Mouse (Mus musculus): ENCODE measurements at regions not wholly inside any gene's neighbourhood (a gene's known extent, or its start where the extent isn't known, plus 50 kb on each side); places are given as distances from the start of the nearest gene placed in this dataset.

GRCm38 (mm10) chr11:111828455-111828854 lies 762.5 kb downstream of the Kcnj2 start:
- Histone ChIP-seq H3K4me2 (replicated peaks) (peak overlapping the region; percentile 23; the same call in 1 of the 2 replicates), H3K4me1 (peaks cover 25% of the 10 kb centered on the region), H3K9me3 (no peaks in the 10 kb centered on the region), H3K27ac (peak overlapping the region; percentile 81), H3K4me3 (no peak overlapping the region), H3K27me3 (no peaks in the 10 kb centered on the region), H3K9ac (no peak overlapping the region), H3K36me3 (no peaks in the 10 kb centered on the region)
- 16% methylated on average over 8 of the region's 8 CpGs for WGBS
- ATAC-seq (ENCODE audit: low FRiP score, low read depth): peak; percentile 82

DNA sequence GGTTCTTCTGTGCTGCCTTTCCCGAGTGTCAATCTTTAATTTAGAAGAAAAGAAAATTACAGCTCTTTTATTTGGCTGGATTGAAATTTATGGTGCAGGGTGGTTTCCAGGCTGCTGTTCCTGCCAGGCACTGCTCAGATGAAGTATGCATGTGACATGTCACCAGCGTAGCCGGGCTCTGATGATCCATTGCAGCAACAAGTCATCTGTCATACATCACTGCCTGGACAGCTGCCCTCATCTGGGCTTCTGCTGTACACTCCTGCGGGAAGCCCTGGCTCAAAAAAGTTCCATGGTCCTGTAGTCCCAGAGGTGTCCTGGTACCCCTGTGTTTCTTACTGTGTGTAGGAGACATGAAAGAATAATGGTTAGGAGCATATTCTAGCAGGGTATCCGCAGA lies 773.0 kb downstream of the Kcnj2 start:
- no peak for ATAC-seq (ENCODE audit: low FRiP score, low read depth)
- Histone ChIP-seq H3K4me2 (replicated peaks) (no peak overlapping the region), H3K27me3 (peaks cover 6% of the 10 kb centered on the region; the same call in 1 of the 2 replicates), H3K9me3 (no peaks in the 10 kb centered on the region), H3K36me3 (no peaks in the 10 kb centered on the region), H3K27ac (no peak overlapping the region), H3K4me1 (peaks cover 15% of the 10 kb centered on the region), H3K9ac (no peak overlapping the region), H3K4me3 (no peak overlapping the region)
- 43% methylated on average over 5 of the region's 5 CpGs for WGBS

GRCm38 (mm10) chr11:111843728-111844258 lies 777.8 kb downstream of the Kcnj2 start:
- no peak for ATAC-seq (ENCODE audit: low FRiP score, low read depth)
- H3K9me3 ChIP-seq: no peaks in the 10 kb centered on the region
- H3K4me1 ChIP-seq: peaks cover 19% of the 10 kb centered on the region
- no peaks in the 10 kb centered on the region for H3K36me3 ChIP-seq
- 28% methylated on average over 4 of the region's 4 CpGs for WGBS
- H3K9ac ChIP-seq: no peak overlapping the region
- H3K4me2 ChIP-seq (replicated peaks): no peak overlapping the region
- no peak overlapping the region for H3K27ac ChIP-seq
- no peak overlapping the region for H3K4me3 ChIP-seq
- H3K27me3 ChIP-seq: 0 out of 2 replicates have a peak, but pooled peaks cover 4% of the 10 kb centered on the region

DNA sequence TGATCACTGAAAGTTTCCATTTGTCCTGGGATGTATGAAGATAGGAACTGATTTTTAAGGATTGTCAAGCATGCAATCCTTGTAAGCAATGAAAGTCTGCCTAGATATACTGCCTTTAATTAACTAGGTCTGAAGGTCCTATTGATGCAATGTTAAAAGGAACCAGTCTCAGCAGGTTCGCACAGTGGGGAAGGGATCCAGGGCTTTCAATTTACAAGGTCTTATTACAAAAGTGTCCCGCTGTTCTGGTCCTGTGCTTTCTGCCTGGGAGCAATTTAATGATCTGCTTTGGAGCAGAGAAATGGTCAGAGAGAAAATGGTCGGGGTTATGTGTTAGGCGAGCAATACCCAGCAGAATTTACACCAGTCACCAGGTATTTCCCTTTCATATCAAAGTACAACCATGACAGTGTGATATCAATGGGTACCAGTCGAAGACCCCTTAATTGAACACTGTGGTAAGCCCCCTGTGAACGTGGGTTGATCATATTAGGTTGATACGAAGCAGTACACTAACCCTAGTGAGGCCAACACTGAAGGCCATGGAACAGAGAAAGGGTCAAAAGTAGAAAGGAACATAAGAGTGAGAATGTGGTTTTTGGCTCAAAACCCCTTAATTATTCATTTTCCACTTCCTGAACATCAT lies 778.5 kb downstream of the Kcnj2 start:
- H3K27ac ChIP-seq: no peak overlapping the region
- no peak for ATAC-seq (ENCODE audit: low FRiP score, low read depth)
- H3K4me2 ChIP-seq (replicated peaks): no peak overlapping the region
- no peak overlapping the region for H3K4me3 ChIP-seq
- H3K36me3 ChIP-seq: no peaks in the 10 kb centered on the region
- peaks cover 14% of the 10 kb centered on the region for H3K4me1 ChIP-seq
- WGBS: 10% methylated on average over 7 of the region's 7 CpGs
- no peaks in the 10 kb centered on the region for H3K9me3 ChIP-seq
- 0 out of 2 replicates have a peak, but pooled peaks cover 4% of the 10 kb centered on the region for H3K27me3 ChIP-seq
- no peak overlapping the region for H3K9ac ChIP-seq

GRCm38 (mm10) chr11:111857288-111857687 lies 791.3 kb downstream of the Kcnj2 start:
- Histone ChIP-seq H3K27me3 (no peaks in the 10 kb centered on the region), H3K9me3 (no peaks in the 10 kb centered on the region), H3K36me3 (no peaks in the 10 kb centered on the region), H3K4me1 (peaks cover 3% of the 10 kb centered on the region; the same call in 1 of the 2 replicates), H3K4me3 (no peak overlapping the region), H3K9ac (no peak overlapping the region), H3K27ac (0 out of 2 replicates have a peak overlapping the region, but pooled peaks have one; percentile 28), H3K4me2 (replicated peaks) (no peak overlapping the region)
- WGBS: 85% methylated on average over 2 of the region's 2 CpGs
- no peak for ATAC-seq (ENCODE audit: low FRiP score, low read depth)

- Histone ChIP-seq H3K9ac (no peak overlapping the region), H3K36me3 (no peaks in the 10 kb centered on the region), H3K9me3 (no peaks in the 10 kb centered on the region), H3K4me2 (replicated peaks) (no peak overlapping the region), H3K4me1 (peaks cover 3% of the 10 kb centered on the region; the same call in 1 of the 2 replicates), H3K27me3 (no peaks in the 10 kb centered on the region), H3K4me3 (no peak overlapping the region), H3K27ac (no peak overlapping the region)
- ATAC-seq (ENCODE audit: low FRiP score, low read depth): no peak
- WGBS: 48% methylated on average over 5 of the region's 5 CpGs
Measured at GRCm38 (mm10) chr11:111858111-111858510, 792.1 kb downstream of the Kcnj2 start.

GRCm38 (mm10) chr11:111865143-111865542 lies 799.2 kb downstream of the Kcnj2 start:
- H3K27me3 ChIP-seq: no peaks in the 10 kb centered on the region
- H3K36me3 ChIP-seq: no peaks in the 10 kb centered on the region
- no peaks in the 10 kb centered on the region for H3K9me3 ChIP-seq
- H3K4me3 ChIP-seq: no peak overlapping the region
- ATAC-seq (ENCODE audit: low FRiP score, low read depth): no peak
- H3K4me2 ChIP-seq (replicated peaks): no peak overlapping the region
- no peaks in the 10 kb centered on the region for H3K4me1 ChIP-seq
- H3K9ac ChIP-seq: no peak overlapping the region
- no peak overlapping the region for H3K27ac ChIP-seq
- WGBS: 55% methylated on average over 1 of the region's 1 CpGs

GRCm38 (mm10) chr11:111875406-111875805 lies 809.4 kb downstream of the Kcnj2 start:
- no peak for ATAC-seq (ENCODE audit: low FRiP score, low read depth)
- no peaks in the 10 kb centered on the region for H3K27me3 ChIP-seq
- no peak overlapping the region for H3K4me3 ChIP-seq
- no peaks in the 10 kb centered on the region for H3K36me3 ChIP-seq
- no peaks in the 10 kb centered on the region for H3K9me3 ChIP-seq
- no peak overlapping the region for H3K9ac ChIP-seq
- H3K27ac ChIP-seq: no peak overlapping the region
- no peaks in the 10 kb centered on the region for H3K4me1 ChIP-seq
- H3K4me2 ChIP-seq (replicated peaks): no peak overlapping the region
- WGBS: 92% methylated on average over 4 of the region's 4 CpGs

DNA sequence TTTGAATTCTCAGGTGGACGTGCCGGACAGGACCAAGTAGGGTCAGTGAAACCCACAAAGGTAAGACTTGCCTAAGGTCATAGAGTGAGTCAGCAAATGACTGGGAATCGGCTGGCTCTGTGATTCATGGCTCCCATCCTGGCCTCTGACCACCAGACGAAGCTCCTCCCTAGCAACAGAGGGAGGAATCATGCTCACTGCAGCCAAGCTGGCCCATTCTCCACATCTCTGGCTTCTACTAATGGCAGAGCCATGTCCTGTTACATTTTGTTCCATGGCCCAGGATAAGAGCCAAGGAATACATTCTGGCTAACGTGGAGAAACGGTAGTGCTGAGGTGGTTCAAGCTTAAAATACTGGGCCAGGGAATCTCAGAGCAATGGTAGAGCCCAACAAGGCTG lies 814.2 kb downstream of the Kcnj2 start:
- H3K36me3 ChIP-seq: no peaks in the 10 kb centered on the region
- no peak overlapping the region for H3K27ac ChIP-seq
- H3K4me2 ChIP-seq (replicated peaks): no peak overlapping the region
- H3K4me3 ChIP-seq: no peak overlapping the region
- H3K4me1 ChIP-seq: no peaks in the 10 kb centered on the region; the same call in 1 of the 2 replicates
- H3K27me3 ChIP-seq: no peaks in the 10 kb centered on the region
- ATAC-seq (ENCODE audit: low FRiP score, low read depth): no peak
- H3K9me3 ChIP-seq: no peaks in the 10 kb centered on the region
- no peak overlapping the region for H3K9ac ChIP-seq
- 89% methylated on average over 6 of the region's 6 CpGs for WGBS

DNA sequence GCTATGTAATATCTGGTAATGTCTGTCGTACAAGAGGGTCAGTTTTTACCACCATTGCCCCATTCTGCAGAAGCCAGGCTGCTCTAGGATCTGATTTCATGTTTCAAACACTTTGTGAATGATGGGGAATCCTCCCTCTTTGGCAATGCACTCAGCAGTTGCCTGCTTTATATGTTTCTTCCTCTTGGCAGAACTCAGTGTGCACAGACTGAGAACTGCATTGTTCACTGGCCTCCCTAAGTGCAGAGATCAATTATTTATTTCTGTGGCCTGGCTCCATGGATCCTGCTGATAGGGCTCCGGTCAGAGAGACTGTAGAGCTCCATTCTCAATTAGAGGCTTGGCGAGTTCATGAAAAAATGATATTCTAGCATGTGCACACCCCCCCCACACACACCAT lies 824.1 kb downstream of the Kcnj2 start:
- Histone ChIP-seq H3K4me3 (no peak overlapping the region), H3K27me3 (no peaks in the 10 kb centered on the region), H3K27ac (no peak overlapping the region), H3K4me2 (replicated peaks) (no peak overlapping the region), H3K9ac (no peak overlapping the region), H3K9me3 (no peaks in the 10 kb centered on the region), H3K36me3 (no peaks in the 10 kb centered on the region), H3K4me1 (peaks cover 26% of the 10 kb centered on the region)
- ATAC-seq (ENCODE audit: low FRiP score, low read depth): no peak
- 67% methylated on average over 3 of the region's 3 CpGs for WGBS

GRCm38 (mm10) chr11:111893861-111894260 lies 827.9 kb downstream of the Kcnj2 start:
- no peak overlapping the region for H3K4me3 ChIP-seq
- no peak for ATAC-seq (ENCODE audit: low FRiP score, low read depth)
- H3K36me3 ChIP-seq: no peaks in the 10 kb centered on the region
- 34% methylated on average over 8 of the region's 8 CpGs for WGBS
- 0 out of 2 replicates have a peak, but pooled peaks cover 3% of the 10 kb centered on the region for H3K27me3 ChIP-seq
- peaks cover 26% of the 10 kb centered on the region for H3K4me1 ChIP-seq
- H3K27ac ChIP-seq: no peak overlapping the region
- H3K9ac ChIP-seq: no peak overlapping the region
- H3K9me3 ChIP-seq: no peaks in the 10 kb centered on the region
- H3K4me2 ChIP-seq (replicated peaks): no peak overlapping the region

- Histone ChIP-seq H3K4me1 (peaks cover 18% of the 10 kb centered on the region), H3K9me3 (no peaks in the 10 kb centered on the region), H3K9ac (no peak overlapping the region), H3K36me3 (no peaks in the 10 kb centered on the region), H3K4me3 (no peak overlapping the region), H3K27me3 (0 out of 2 replicates have a peak, but pooled peaks cover 3% of the 10 kb centered on the region), H3K4me2 (replicated peaks) (no peak overlapping the region), H3K27ac (no peak overlapping the region)
- no peak for ATAC-seq (ENCODE audit: low FRiP score, low read depth)
- 79% methylated on average over 4 of the region's 4 CpGs for whole genome bisulfite sequencing
Measured at GRCm38 (mm10) chr11:111895221-111896200, 829.5 kb downstream of the Kcnj2 start.
